Mouse (Mus musculus) bone marrow, adult 2 months (tissue): ENCODE results near the gene Tmem72.

ENCODE experiments used
- CTCF ChIP-seq: fragments of 200-500 bp; IDR thresholded peaks from 2 replicates; pipeline ENCODE4 v1.5.1; 2011; ENCODE audit warnings: low read length, control low read depth; ENCODE audit not compliant: control insufficient read depth, insufficient read depth
- POLR2A ChIP-seq: fragments of 200-500 bp; IDR thresholded peaks from 2 replicates; pipeline ENCODE4 v1.6.1; 2011; ENCODE audit warnings: low read depth, mild to moderate bottlenecking, control low read depth, low read length, borderline replicate concordance; ENCODE audit not compliant: control insufficient read depth

- TF ChIP-seq CTCF (no peak), POLR2A (no peak)
Observed at GRCm38 (mm10) chr6:116664830-116665229, 51.9 kb downstream of the Tmem72 start.
